Mouse (Mus musculus) heart, postnatal 0 days (tissue): ENCODE results near the gene Spag7. TPM values are rescaled to one million over a fixed set of nuclear protein-coding genes. Genes with fewer than 3 reads are reported as not detected.
A peak's percentile ranks its signal among the peaks of the same experiment; 100 is the strongest.

Source experiments
- ATAC-seq: fragments of 200-750 bp; cut with Nextera tagmentation; 2 replicates; pipeline ENCODE4 v1.8.0; 2017; ENCODE audit warnings: low read depth, moderate number of reproducible peaks, moderate library complexity; ENCODE audit not compliant: insufficient read depth
- DNase-seq: peaks from one replicate; pipeline ENCODE4 v3.0.0-alpha.2; 2016; ENCODE audit warnings: low spot score
- H3K27ac ChIP-seq: fragments of 300-500 bp; sonication (generic); 2 replicates; pipeline ENCODE4 v1.5.1; 2014; ENCODE audit warnings: low read depth, mild to moderate bottlenecking
- H3K27me3 ChIP-seq: fragments of 300-500 bp; sonication (generic); 2 replicates; pipeline ENCODE4 v1.6.1; 2014; ENCODE audit warnings: low read length, mixed read lengths; ENCODE audit not compliant: control insufficient read depth, insufficient read depth
- H3K36me3 ChIP-seq: fragments of 300-500 bp; sonication (generic); replicated peaks from 2 replicates; pipeline ENCODE4 v1.6.1; 2014; ENCODE audit warnings: low read length, mixed read lengths; ENCODE audit not compliant: control insufficient read depth, insufficient read depth
- H3K4me1 ChIP-seq: fragments of 300-500 bp; sonication (generic); 2 replicates; pipeline ENCODE4 v1.6.1; 2014; ENCODE audit warnings: antibody characterized with exemption; ENCODE audit not compliant: control insufficient read depth, insufficient read depth
- H3K4me2 ChIP-seq: fragments of 300-500 bp; sonication (generic); 2 replicates; pipeline ENCODE4 v1.6.1; 2014; ENCODE audit warnings: low read depth, mild to moderate bottlenecking, low read length, moderate library complexity
- H3K4me3 ChIP-seq: fragments of 300-500 bp; sonication (generic); 2 replicates; pipeline ENCODE4 v1.5.1; 2014; ENCODE audit warnings: low read depth, low read length
- H3K9ac ChIP-seq: fragments of 300-500 bp; sonication (generic); replicated peaks from 2 replicates; pipeline ENCODE4 v1.6.1; 2014; ENCODE audit warnings: low read depth, low read length, mixed read lengths
- H3K9me3 ChIP-seq: fragments of 300-500 bp; sonication (generic); replicated peaks from 2 replicates; pipeline ENCODE4 v1.6.1; 2016; ENCODE audit warnings: low read length; ENCODE audit not compliant: control insufficient read depth
- CTCF ChIP-seq: IDR thresholded peaks from 2 replicates; pipeline ENCODE4 v1.5.1; 2016; ENCODE audit warnings: antibody characterized with exemption, control low read depth, low read depth
- EP300 ChIP-seq: IDR thresholded peaks from 2 replicates; pipeline ENCODE4 v1.6.1; 2016; ENCODE audit warnings: antibody characterized with exemption, low read depth
- WGBS: fragments of 180-500 bp; shearing (Covaris S2); extraction: QIAGEN DNeasy Blood & Tissue Kit; methylation state at CpG from one replicate; pipeline ENCODE4 v1.1.7; 2014; 5-methylcytosine and 5-hydroxymethylcytosine counted together
- polyA plus RNA-seq: library from polyadenylated mRNA; unstranded; fragments of >200 nt; fragmentation: Nextera tagmentation; extraction: Ambion mirVana; gene quantifications from 2 replicates; pipeline ENCODE4 v1.2.1, GENCODE M21; 2015
- total RNA-seq: library from RNA; depleted of rRNA; stranded (reverse); fragments of >200 nt; gene quantifications from 2 replicates; pipeline ENCODE4 v1.2.3, GENCODE M21; 2014; ENCODE audit warnings: low replicate concordance

Gene Spag7
- total and polyA plus RNA-seq, 2 experiments from 2014 or later = 42.0 to 175 TPM

DNA sequence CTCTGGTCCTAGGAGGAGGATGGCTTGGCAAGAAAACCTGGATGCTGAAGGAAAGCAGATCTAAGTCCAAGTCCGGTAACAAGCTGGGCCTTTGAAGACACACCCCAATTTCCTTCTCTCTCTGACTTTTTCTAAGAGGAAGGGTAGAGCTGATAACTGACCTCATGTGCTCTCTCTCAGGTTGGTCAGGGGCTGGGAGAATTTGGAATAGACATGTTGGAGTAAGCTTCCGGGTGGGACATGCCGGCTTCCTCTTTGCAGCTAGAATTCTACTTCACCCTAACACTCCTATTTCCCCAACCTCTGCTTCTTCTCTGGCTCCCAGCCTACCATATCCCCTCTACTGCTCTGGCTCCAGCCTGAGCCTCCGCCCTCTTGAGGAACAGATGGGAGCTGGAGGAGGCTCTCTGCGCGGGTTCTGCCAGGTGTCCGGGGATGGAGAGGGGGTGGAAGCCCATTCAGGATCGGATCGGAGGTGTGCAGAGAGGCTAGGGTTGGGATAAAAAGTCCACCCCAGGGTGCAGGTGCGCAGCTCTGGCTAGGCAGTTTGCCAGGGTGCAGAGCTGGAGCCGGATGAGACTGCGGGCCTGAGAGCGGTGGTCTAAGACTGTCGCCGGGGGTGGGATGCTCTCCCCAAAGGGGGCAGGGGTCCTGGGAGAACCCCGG is 17.8 kb upstream of the Spag7 start:
- 3% methylated on average over 16 of the region's 16 CpGs for WGBS
- Histone ChIP-seq H3K36me3 (peaks cover 39% of the 10 kb centered on the region), H3K9me3 (no peaks in the 10 kb centered on the region), H3K27me3 (no peaks in the 10 kb centered on the region), H3K27ac (peak overlapping the region; percentile 82), H3K9ac (peak overlapping the region; percentile 62), H3K4me1 (peaks cover 24% of the 10 kb centered on the region), H3K4me3 (peak overlapping the region; percentile 69), H3K4me2 (peak overlapping the region; percentile 71)
- no peak for DNase-seq
- ATAC-seq = peak; percentile 43
- TF ChIP-seq CTCF (no peak), EP300 (no peak)

DNA sequence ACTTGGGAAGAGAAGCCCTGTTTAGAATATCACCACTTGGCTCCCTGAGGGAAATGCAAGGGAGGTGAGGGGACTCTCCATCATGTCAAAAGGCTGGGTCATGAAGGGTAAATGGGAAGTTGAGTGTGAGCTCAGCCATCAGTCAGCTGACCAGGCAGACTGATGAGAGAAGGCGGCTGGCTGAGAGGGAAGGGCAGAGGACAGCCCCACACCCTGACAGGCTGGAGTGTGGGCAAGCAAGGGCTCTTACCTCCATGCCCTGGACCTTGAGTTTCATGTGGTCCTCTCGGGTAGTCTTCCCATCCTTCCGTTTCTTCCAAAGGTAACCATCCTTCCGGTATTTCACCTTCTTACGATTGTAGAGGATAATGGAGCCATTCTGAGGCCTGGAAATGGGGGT is 14.4 kb upstream of the Spag7 start:
- Histone ChIP-seq H3K4me3 (no peak overlapping the region), H3K9me3 (no peaks in the 10 kb centered on the region), H3K9ac (no peak overlapping the region), H3K27ac (no peak overlapping the region), H3K4me1 (peaks cover 15% of the 10 kb centered on the region), H3K36me3 (peaks cover 64% of the 10 kb centered on the region), H3K27me3 (no peaks in the 10 kb centered on the region), H3K4me2 (no peak overlapping the region)
- WGBS = 83% methylated on average over 5 of the region's 5 CpGs
- TF ChIP-seq CTCF (no peak), EP300 (no peak)
- ATAC-seq (no peak), DNase-seq (no peak)

DNA sequence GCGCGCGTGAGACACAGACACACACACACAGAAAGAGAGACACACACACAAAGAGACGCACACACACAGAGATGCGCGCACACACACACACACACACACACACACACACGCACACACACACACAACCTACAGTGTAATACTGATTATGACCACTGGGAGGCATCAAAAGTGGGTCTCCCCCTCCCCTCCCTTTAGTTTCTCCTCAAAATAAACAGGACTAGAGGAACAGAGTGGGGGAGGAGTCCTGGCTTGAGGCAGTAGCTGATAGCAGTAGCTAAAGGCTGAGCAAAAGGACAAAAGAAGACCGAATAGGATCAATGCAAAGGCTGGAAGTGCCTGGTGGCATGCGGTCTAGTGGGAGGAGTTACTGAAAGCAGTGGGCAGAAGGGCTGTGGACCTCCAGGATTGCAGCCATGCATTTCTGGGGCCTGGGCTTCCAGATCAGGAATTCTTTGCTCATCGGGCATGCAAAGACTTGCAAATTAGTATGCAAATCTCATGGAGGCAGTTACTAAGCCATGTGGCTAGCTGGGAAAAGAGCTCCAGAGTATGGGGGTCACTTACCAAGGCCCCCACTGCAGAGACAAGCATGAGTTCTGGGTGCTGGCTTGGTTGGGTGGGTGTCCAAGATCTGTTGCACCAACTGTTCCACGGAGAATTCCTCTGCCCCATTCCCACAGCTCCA is 12.8 kb upstream of the Spag7 start:
- peak; percentile 75 for TF ChIP-seq CTCF
- TF ChIP-seq EP300 = no peak
- DNase-seq (peak; percentile 77), ATAC-seq (peak; percentile 75)
- Histone ChIP-seq H3K4me1 (peaks cover 7% of the 10 kb centered on the region), H3K27ac (0 out of 2 replicates have a peak overlapping the region, but pooled peaks have one; percentile 9), H3K4me2 (no peak overlapping the region), H3K27me3 (no peaks in the 10 kb centered on the region), H3K4me3 (no peak overlapping the region), H3K9ac (no peak overlapping the region), H3K9me3 (no peaks in the 10 kb centered on the region), H3K36me3 (peaks cover 71% of the 10 kb centered on the region)
- 38% methylated on average over 11 of the region's 11 CpGs for WGBS

DNA sequence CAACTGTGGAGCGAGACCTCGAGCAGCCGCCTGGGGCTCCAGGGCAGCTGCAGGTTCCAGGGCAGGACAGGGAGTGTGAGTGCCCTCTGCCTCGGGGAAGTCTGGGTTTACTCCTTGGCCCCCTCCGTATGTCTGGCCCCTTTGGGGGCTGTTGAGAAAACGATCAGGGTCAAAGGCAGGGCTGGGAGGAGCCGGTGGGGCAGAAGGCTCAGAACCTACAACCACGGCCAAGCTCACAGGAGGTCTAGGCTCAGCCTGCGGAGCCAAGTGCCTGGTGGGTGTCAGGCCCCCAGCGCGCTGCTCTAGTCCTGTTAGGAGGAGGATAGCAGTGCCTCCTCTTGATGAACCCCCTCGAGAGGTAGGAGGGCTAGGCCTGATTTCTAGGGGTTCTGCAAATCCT is 12.0 kb upstream of the Spag7 start:
- H3K4me3 ChIP-seq = no peak overlapping the region
- no peak for TF ChIP-seq EP300
- no peak for TF ChIP-seq CTCF
- H3K9ac ChIP-seq = no peak overlapping the region
- no peak overlapping the region for H3K4me2 ChIP-seq
- H3K27ac ChIP-seq = no peak overlapping the region
- peaks cover 5% of the 10 kb centered on the region for H3K4me1 ChIP-seq
- DNase-seq (no peak), ATAC-seq (no peak)
- no peaks in the 10 kb centered on the region for H3K27me3 ChIP-seq
- 71% methylated on average over 12 of the region's 12 CpGs for WGBS
- no peaks in the 10 kb centered on the region for H3K9me3 ChIP-seq
- H3K36me3 ChIP-seq = peaks cover 80% of the 10 kb centered on the region

DNA sequence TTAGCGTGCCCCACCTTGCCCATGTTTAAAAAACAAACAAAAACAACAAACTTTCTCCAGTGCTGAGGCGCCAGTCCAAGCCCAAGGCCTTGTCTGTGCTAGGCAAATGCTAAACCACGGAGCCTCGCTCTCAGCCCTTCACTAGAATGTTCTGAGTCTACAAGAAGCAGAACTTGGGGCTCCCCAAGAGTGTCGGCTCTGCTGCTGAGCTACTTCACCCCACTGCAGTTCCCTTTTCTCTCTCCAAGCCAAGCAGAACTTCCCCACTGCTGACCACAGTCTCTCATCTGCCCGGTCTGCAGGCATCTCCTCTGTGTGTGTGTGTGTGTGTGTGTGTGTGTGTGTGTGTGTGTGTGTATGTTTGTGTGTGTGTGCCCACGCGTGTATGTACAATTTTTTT is 10.7 kb upstream of the Spag7 start:
- Histone ChIP-seq H3K36me3 (peaks cover 82% of the 10 kb centered on the region), H3K27ac (no peak overlapping the region), H3K4me3 (no peak overlapping the region), H3K27me3 (no peaks in the 10 kb centered on the region), H3K9me3 (no peaks in the 10 kb centered on the region), H3K4me2 (no peak overlapping the region), H3K4me1 (peaks cover 8% of the 10 kb centered on the region), H3K9ac (no peak overlapping the region)
- ATAC-seq (no peak), DNase-seq (no peak)
- no peak for TF ChIP-seq CTCF
- TF ChIP-seq EP300 = no peak
- 84% methylated on average over 8 of the region's 8 CpGs for WGBS
